Mouse (Mus musculus): Measurements from ENCODE around the gene Cdk17.

GRCm38 (mm10) chr10:93188440-93188999 lies 27.8 kb downstream of the Cdk17 start:
- no peak for TF ChIP-seq POLR2A (IDR thresholded peaks at IDR 0.05; ENCODE audit: low read depth, low read length)
- no peak for TF ChIP-seq CTCF (IDR thresholded peaks at IDR 0.05; ENCODE audit: extremely low read depth, insufficient read length, insufficient replicate concordance, low read depth, low read length)

All from small intestine, adult 2 months (tissue).